Mouse (Mus musculus) kidney, postnatal 0 days (tissue): ENCODE measurements around the gene Eml1. TPM values are rescaled to one million over a fixed set of nuclear protein-coding genes. Genes with fewer than 3 reads are reported as not detected.

Source experiments
- ATAC-seq: fragments of 200-750 bp; cut with Nextera tagmentation; replicated peaks from 2 replicates; pipeline ENCODE4 v1.8.0; 2017; ENCODE audit warnings: low read depth, moderate number of reproducible peaks, moderate TSS enrichment, moderate library complexity; ENCODE audit not compliant: low FRiP score
- DNase-seq: peaks from one replicate; pipeline ENCODE4 v3.0.0-alpha.2; 2016; ENCODE audit warnings: low spot score
- H3K27ac ChIP-seq: fragments of 300-500 bp; sonication (generic); 2 replicates; pipeline ENCODE4 v1.5.1; 2014; ENCODE audit warnings: mild to moderate bottlenecking
- H3K27me3 ChIP-seq: fragments of 300-500 bp; sonication (generic); 2 replicates; pipeline ENCODE4 v1.6.1; 2014; ENCODE audit warnings: low read length, mixed read lengths; ENCODE audit not compliant: insufficient read depth
- H3K36me3 ChIP-seq: fragments of 300-500 bp; sonication (generic); 2 replicates; pipeline ENCODE4 v1.6.1; 2014; ENCODE audit warnings: low read length, mixed read lengths; ENCODE audit not compliant: insufficient read depth
- H3K4me1 ChIP-seq: fragments of 300-500 bp; sonication (generic); replicated peaks from 2 replicates; pipeline ENCODE4 v1.6.1; 2014; ENCODE audit warnings: antibody characterized with exemption, low read length, mixed read lengths; ENCODE audit not compliant: insufficient read depth
- H3K4me2 ChIP-seq: fragments of 300-500 bp; sonication (generic); 2 replicates; pipeline ENCODE4 v1.6.1; 2014; ENCODE audit warnings: mild to moderate bottlenecking, low read length, moderate library complexity, mixed read lengths
- H3K4me3 ChIP-seq: fragments of 300-500 bp; sonication (generic); replicated peaks from 2 replicates; pipeline ENCODE4 v1.5.1; 2014; ENCODE audit warnings: low read depth, low read length
- H3K9ac ChIP-seq: fragments of 300-500 bp; sonication (generic); 2 replicates; pipeline ENCODE4 v1.6.1; 2014; ENCODE audit warnings: low read depth, low read length
- H3K9me3 ChIP-seq: fragments of 300-500 bp; sonication (generic); replicated peaks from 2 replicates; pipeline ENCODE4 v1.6.1; 2016; ENCODE audit warnings: low read length, inconsistent platforms, mixed read lengths
- CTCF ChIP-seq: IDR thresholded peaks from 2 replicates; pipeline ENCODE4 v1.5.1; 2016; ENCODE audit warnings: antibody characterized with exemption, low read depth, mild to moderate bottlenecking, moderate library complexity
- WGBS: fragments of 180-500 bp; shearing (Covaris S2); extraction: QIAGEN DNeasy Blood & Tissue Kit; methylation state at CpG from one replicate; pipeline ENCODE4 v1.1.7; 2014; 5-methylcytosine and 5-hydroxymethylcytosine counted together
- polyA plus RNA-seq: library from polyadenylated mRNA; unstranded; fragments of >200 nt; fragmentation: Nextera tagmentation; extraction: Ambion mirVana; gene quantifications from 2 replicates; pipeline ENCODE4 v1.2.1, GENCODE M21; 2015

Eml1 gene
- polyA plus RNA-seq, 1 experiment from 2014 or later = 39.0 TPM

DNA sequence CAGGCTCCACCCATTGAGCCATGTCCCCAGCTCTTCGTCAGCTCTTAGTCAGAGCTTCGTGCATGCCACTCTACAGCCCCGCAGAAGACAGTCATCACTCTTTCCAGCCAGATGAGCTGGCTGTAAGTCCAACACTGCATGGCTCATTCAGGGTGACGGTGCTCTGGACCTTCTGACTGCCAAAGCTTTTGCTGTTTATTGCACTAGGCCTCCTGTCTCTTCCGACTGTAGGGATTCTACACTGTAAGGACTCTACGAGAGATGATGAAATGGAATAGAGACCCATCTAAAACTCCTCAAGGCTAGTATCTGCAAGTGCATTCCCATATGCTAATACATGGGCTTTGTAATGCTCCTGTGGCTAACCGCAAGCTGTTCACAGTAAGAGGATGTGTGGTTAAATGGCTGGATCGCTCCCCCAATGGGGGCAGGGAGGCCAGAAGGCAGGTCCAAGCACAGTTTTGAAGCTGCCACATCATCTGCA, 82.8 kb downstream of the Eml1 start:
- TF ChIP-seq CTCF = no peak
- no peak for DNase-seq
- H3K4me2 ChIP-seq = no peak overlapping the region
- no peaks in the 10 kb centered on the region for H3K36me3 ChIP-seq
- H3K27ac ChIP-seq = no peak overlapping the region
- H3K27me3 ChIP-seq = no peaks in the 10 kb centered on the region
- H3K4me1 ChIP-seq = peaks cover 12% of the 10 kb centered on the region; the same call in 1 of the 2 replicates
- no peaks in the 10 kb centered on the region for H3K9me3 ChIP-seq
- WGBS = 85% methylated on average over 8 of the region's 8 CpGs
- no peak for ATAC-seq
- H3K9ac ChIP-seq = no peak overlapping the region
- H3K4me3 ChIP-seq = no peak overlapping the region

DNA sequence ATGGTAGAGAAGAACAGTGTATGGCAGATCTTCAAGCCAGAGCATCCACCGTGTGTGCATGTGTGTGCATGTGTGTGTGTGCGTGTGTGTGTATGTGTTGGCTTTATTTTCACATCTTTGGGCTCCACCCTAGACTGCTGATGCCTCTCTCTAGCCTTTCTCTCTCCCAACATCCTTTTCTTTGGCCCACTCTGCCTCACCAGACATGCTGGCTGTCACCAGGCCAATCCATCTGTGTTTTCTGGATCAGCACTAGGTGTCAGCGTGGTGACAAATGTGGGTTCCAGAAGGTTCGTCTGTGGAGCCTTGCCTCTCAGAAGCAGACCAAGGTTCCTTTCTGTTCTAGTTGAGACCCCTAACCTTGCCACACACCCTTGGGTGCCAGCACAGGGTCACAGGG, 84.2 kb downstream of the Eml1 start:
- Histone ChIP-seq H3K27me3 (no peaks in the 10 kb centered on the region), H3K9ac (no peak overlapping the region), H3K4me3 (no peak overlapping the region), H3K27ac (no peak overlapping the region), H3K9me3 (no peaks in the 10 kb centered on the region), H3K4me1 (peaks cover 4% of the 10 kb centered on the region; the same call in 1 of the 2 replicates), H3K4me2 (no peak overlapping the region), H3K36me3 (no peaks in the 10 kb centered on the region)
- TF ChIP-seq CTCF = no peak
- no peak for ATAC-seq
- WGBS = 82% methylated on average over 4 of the region's 4 CpGs
- no peak for DNase-seq

GRCm38 (mm10) chr12:108472898-108473297, 102.1 kb downstream of the Eml1 start:
- DNase-seq (no peak), ATAC-seq (no peak)
- no peaks in the 10 kb centered on the region for H3K27me3 ChIP-seq
- H3K27ac ChIP-seq = no peak overlapping the region
- H3K9ac ChIP-seq = no peak overlapping the region
- H3K36me3 ChIP-seq = no peaks in the 10 kb centered on the region
- no peaks in the 10 kb centered on the region for H3K4me1 ChIP-seq
- H3K4me3 ChIP-seq = no peak overlapping the region
- H3K9me3 ChIP-seq = no peaks in the 10 kb centered on the region
- TF ChIP-seq CTCF = no peak
- 92% methylated on average over 1 of the region's 1 CpGs for WGBS
- no peak overlapping the region for H3K4me2 ChIP-seq

- no peak overlapping the region for H3K4me2 ChIP-seq
- ATAC-seq (no peak), DNase-seq (no peak)
- no peak overlapping the region for H3K9ac ChIP-seq
- H3K4me1 ChIP-seq = no peaks in the 10 kb centered on the region
- no peaks in the 10 kb centered on the region for H3K9me3 ChIP-seq
- TF ChIP-seq CTCF = no peak
- no peak overlapping the region for H3K4me3 ChIP-seq
- H3K36me3 ChIP-seq = no peaks in the 10 kb centered on the region
- no peak overlapping the region for H3K27ac ChIP-seq
- no peaks in the 10 kb centered on the region for H3K27me3 ChIP-seq
- 82% methylated on average over 3 of the region's 3 CpGs for WGBS
These were observed 103.7 kb downstream of the Eml1 start for GRCm38 (mm10) chr12:108474440-108474839.

GRCm38 (mm10) chr12:108478714-108479113, 108.0 kb downstream of the Eml1 start:
- Histone ChIP-seq H3K9me3 (no peaks in the 10 kb centered on the region), H3K4me1 (no peaks in the 10 kb centered on the region), H3K27ac (no peak overlapping the region), H3K4me3 (no peak overlapping the region), H3K36me3 (no peaks in the 10 kb centered on the region), H3K27me3 (no peaks in the 10 kb centered on the region), H3K9ac (no peak overlapping the region), H3K4me2 (no peak overlapping the region)
- no peak for DNase-seq
- no peak for ATAC-seq
- no peak for TF ChIP-seq CTCF
- 79% methylated on average over 5 of the region's 5 CpGs for WGBS

- no peak for DNase-seq
- WGBS = 35% methylated on average over 9 of the region's 9 CpGs
- Histone ChIP-seq H3K9ac (no peak overlapping the region), H3K4me1 (no peaks in the 10 kb centered on the region; the same call in 1 of the 2 replicates), H3K4me2 (no peak overlapping the region), H3K9me3 (no peaks in the 10 kb centered on the region), H3K27me3 (no peaks in the 10 kb centered on the region), H3K4me3 (no peak overlapping the region), H3K36me3 (no peaks in the 10 kb centered on the region), H3K27ac (no peak overlapping the region)
- TF ChIP-seq CTCF = no peak
- ATAC-seq = no peak
These were observed 110.1 kb downstream of the Eml1 start for GRCm38 (mm10) chr12:108480704-108481365.
